Mouse (Mus musculus) neural tube, embryonic 13.5 days (tissue): ENCODE measurements around the gene Slc22a15. TPM values are rescaled to one million over a fixed set of nuclear protein-coding genes. Genes with fewer than 3 reads are reported as not detected.

Experiments
- ATAC-seq: fragments of 200-750 bp; cut with Nextera tagmentation; 2 replicates; pipeline ENCODE4 v1.8.0; 2017; ENCODE audit warnings: low read depth, mild to moderate bottlenecking, moderate TSS enrichment, moderate library complexity
- H3K27ac ChIP-seq: fragments of 300-500 bp; sonication (generic); replicated peaks from 2 replicates; pipeline ENCODE4 v1.5.1; 2015; ENCODE audit warnings: moderate library complexity, mild to moderate bottlenecking, inconsistent platforms
- H3K27me3 ChIP-seq: fragments of 300-500 bp; sonication (generic); 2 replicates; pipeline ENCODE4 v1.6.1; 2015; ENCODE audit warnings: mild to moderate bottlenecking, inconsistent platforms
- H3K36me3 ChIP-seq: fragments of 300-500 bp; sonication (generic); 2 replicates; pipeline ENCODE4 v1.6.1; 2015; ENCODE audit warnings: mild to moderate bottlenecking, inconsistent platforms
- H3K4me1 ChIP-seq: fragments of 300-500 bp; sonication (generic); replicated peaks from 2 replicates; pipeline ENCODE4 v1.6.1; 2015; ENCODE audit warnings: inconsistent platforms
- H3K4me2 ChIP-seq: fragments of 300-500 bp; sonication (generic); 2 replicates; pipeline ENCODE4 v1.6.1; 2015; ENCODE audit warnings: inconsistent platforms, mild to moderate bottlenecking, moderate library complexity
- H3K4me3 ChIP-seq: fragments of 300-500 bp; sonication (generic); 2 replicates; pipeline ENCODE4 v1.5.1; 2015; ENCODE audit warnings: mild to moderate bottlenecking, inconsistent platforms
- H3K9ac ChIP-seq: fragments of 300-500 bp; sonication (generic); 2 replicates; pipeline ENCODE4 v1.6.1; 2015; ENCODE audit warnings: moderate library complexity, mild to moderate bottlenecking, inconsistent platforms
- H3K9me3 ChIP-seq: fragments of 300-500 bp; sonication (generic); 2 replicates; pipeline ENCODE4 v1.6.1; 2016; ENCODE audit warnings: inconsistent platforms
- WGBS: fragments of 180-500 bp; shearing (Covaris S2); methylation state at CpG from one replicate; pipeline ENCODE4 v1.1.7; 2015; 5-methylcytosine and 5-hydroxymethylcytosine counted together
- polyA plus RNA-seq: library from polyadenylated mRNA; unstranded; fragments of >200 nt; fragmentation: Nextera tagmentation; extraction: Ambion mirVana; gene quantifications from 2 replicates; pipeline ENCODE4 v1.2.1, GENCODE M21; 2015

Gene Slc22a15
- polyA plus RNA-seq, 1 experiment from 2014 or later: 8.8 TPM

DNA sequence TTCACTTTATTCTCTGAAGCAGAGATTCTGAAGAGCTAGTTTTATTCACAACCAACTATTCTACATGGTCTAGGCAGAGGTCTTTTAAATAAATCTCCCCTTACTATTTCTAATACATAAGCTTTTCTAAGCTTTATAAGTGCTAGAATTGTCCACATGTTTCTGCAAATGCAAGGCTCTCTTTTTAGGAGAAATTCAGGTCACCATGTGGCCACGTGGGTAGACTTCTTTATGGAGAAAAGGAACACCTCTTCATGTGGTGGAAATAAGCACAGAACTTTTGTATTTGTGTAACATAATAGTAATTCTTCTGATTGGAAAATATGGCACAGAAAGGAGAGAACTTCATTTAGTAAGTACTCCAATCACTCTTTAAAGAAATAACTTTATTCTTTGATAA is 70.2 kb downstream of the Slc22a15 start:
- Histone ChIP-seq H3K27me3 (no peaks in the 10 kb centered on the region), H3K4me3 (no peak overlapping the region), H3K4me1 (no peaks in the 10 kb centered on the region), H3K27ac (no peak overlapping the region), H3K9ac (no peak overlapping the region), H3K36me3 (peaks cover 12% of the 10 kb centered on the region), H3K4me2 (no peak overlapping the region), H3K9me3 (no peaks in the 10 kb centered on the region)
- no peak for ATAC-seq
- WGBS: 84% methylated on average over 1 of the region's 1 CpGs

DNA sequence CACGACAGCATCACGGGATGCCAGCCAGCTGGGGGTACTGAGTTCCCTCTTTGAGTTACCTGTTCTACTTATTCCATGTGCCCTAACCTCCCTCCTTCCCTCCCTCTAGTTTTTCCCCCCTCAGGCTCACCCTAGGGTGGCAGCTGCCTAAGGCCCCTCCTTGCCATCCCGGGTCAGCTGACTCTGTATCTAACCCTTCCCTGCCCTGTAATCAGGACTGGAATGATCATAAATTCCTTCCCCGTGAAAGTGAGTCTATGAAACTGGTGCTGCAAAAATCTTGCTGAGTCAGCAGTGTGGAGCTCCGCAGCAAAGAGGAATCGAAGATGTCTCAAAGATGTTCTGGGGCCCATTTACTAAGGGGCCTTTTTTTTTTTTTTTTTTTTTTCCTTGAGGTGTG is 72.9 kb downstream of the Slc22a15 start:
- Histone ChIP-seq H3K27me3 (no peaks in the 10 kb centered on the region), H3K4me3 (no peak overlapping the region), H3K36me3 (0 out of 2 replicates have a peak, but pooled peaks cover under 1% of the 10 kb centered on the region), H3K9ac (no peak overlapping the region), H3K27ac (no peak overlapping the region), H3K9me3 (no peaks in the 10 kb centered on the region), H3K4me2 (no peak overlapping the region), H3K4me1 (no peaks in the 10 kb centered on the region)
- ATAC-seq: no peak
- whole genome bisulfite sequencing: 68% methylated on average over 6 of the region's 6 CpGs

DNA sequence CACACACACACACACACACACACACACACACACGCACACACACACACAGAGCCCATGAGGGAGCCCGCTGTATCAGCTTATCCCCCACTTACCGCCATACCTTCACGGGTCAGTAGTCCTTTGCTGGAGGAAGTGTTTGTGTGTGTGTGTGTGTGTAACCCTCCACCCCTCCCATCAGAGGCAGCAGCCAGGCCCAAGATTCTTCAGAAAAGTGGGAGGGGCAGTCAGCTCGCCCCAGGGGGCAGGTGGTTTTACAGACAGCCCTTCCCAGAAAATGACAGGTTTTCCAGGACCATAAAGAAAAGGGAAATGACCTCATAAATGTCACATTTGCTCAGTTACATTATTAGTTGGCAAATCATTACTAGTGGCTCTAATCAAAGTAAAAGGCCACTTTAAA is 75.4 kb downstream of the Slc22a15 start, which contains the start of gene Mab21l3:
Gene Mab21l3, minus strand, starts transcription at position 144 of the 400 bp plus-strand sequence.
- 78% methylated on average over 5 of the region's 5 CpGs for WGBS

DNA sequence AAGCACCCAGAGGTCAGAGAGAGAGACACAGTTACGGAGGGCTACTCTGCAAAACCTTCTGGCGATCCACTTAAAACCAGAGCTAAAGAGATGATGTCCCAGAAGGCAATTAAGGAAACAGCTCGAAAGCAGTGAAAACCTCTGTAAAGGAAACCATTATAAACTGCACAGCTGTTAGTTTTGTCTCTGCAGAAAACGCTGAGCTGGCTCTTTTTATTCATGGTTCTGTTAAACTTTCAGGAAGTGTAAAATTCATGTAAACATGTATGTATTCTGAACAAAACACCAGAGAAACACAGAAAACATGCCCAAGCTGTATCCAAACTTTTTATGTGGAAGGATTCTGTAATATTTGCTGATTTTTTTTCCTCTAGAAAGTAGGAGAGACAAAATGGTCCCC is 78.2 kb downstream of the Slc22a15 start:
- Histone ChIP-seq H3K9ac (no peak overlapping the region), H3K4me2 (no peak overlapping the region), H3K36me3 (no peaks in the 10 kb centered on the region), H3K4me3 (no peak overlapping the region), H3K27ac (no peak overlapping the region), H3K27me3 (no peaks in the 10 kb centered on the region), H3K4me1 (no peaks in the 10 kb centered on the region; the same call in 1 of the 2 replicates), H3K9me3 (no peaks in the 10 kb centered on the region)
- 50% methylated on average over 4 of the region's 4 CpGs for WGBS
- ATAC-seq: no peak

More for the DNA sequence above, 75.4 kb downstream of the Slc22a15 start, which contains the start of gene Mab21l3:
- ATAC-seq: no peak
- Histone ChIP-seq H3K36me3 (no peaks in the 10 kb centered on the region), H3K4me1 (no peaks in the 10 kb centered on the region; the same call in 1 of the 2 replicates), H3K4me2 (no peak within 1 kb of the TSS), H3K27ac (no peak within 1 kb of the TSS), H3K9me3 (no peaks in the 10 kb centered on the region), H3K27me3 (no peaks in the 10 kb centered on the region), H3K4me3 (no peak within 1 kb of the TSS), H3K9ac (no peak within 1 kb of the TSS)

DNA sequence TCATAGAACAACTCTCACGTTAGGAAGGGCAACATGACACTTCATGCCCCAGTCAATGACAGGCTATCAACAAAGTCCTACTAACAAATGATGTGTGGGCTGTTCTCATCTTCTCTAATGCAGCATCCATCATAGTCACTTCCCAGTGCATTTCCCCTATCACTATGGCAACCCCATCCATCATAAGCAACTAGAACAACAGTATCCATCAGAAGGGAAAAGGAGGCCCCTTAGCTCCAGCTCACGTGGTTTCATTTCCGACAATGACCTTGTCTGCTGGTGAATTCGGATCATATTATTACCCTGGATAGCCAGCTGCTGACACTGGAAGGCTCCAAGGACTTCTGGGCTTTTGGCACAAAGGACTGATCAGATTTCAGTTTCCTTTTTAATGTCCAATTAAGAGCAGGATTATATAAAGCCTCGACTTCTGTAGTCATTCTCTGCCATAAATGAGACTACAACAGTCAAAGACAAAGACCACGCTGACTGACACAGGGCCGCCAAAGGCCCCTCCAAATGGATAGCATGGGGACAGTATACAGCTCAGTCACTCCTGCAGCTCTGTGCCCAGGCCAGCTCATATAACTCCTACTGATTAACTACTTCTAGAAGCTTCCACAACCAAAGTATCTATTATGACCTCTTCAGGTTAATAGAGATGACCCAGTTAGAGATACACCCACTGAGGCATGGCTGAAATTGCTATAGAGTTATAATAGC is 81.7 kb downstream of the Slc22a15 start:
- WGBS: 61% methylated on average over 7 of the region's 7 CpGs
- ATAC-seq: peak; percentile 47; the same call in 1 of the 2 replicates

DNA sequence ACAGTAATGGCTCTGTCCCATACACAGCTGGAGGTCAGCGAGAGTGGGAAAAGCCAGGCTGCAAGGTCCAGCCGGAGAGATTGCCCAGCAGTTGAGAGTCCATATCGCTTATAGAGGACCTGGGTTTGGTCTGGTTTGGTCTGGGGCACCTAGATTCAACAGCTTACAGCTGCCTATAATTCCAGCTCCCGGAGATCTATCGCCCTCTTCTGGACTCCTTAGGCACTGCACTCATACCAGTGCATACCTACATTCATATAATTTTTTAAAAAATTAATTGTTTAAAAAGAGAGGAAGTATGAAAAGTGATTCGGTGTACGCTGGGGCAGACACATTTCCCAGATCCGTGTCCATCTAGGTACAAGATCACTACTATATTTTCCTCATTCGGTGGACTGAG is 84.9 kb downstream of the Slc22a15 start:
- Histone ChIP-seq H3K4me3 (no peak overlapping the region), H3K4me2 (no peak overlapping the region), H3K4me1 (peaks cover 14% of the 10 kb centered on the region), H3K9me3 (no peaks in the 10 kb centered on the region), H3K36me3 (no peaks in the 10 kb centered on the region), H3K27me3 (no peaks in the 10 kb centered on the region), H3K9ac (no peak overlapping the region), H3K27ac (no peak overlapping the region)
- WGBS: 87% methylated on average over 9 of the region's 9 CpGs
- ATAC-seq: no peak

More for the DNA sequence above, 81.7 kb downstream of the Slc22a15 start:
- H3K9ac ChIP-seq: no peak overlapping the region
- no peaks in the 10 kb centered on the region for H3K9me3 ChIP-seq
- H3K27ac ChIP-seq: no peak overlapping the region
- no peak overlapping the region for H3K4me2 ChIP-seq
- H3K4me3 ChIP-seq: no peak overlapping the region
- no peaks in the 10 kb centered on the region for H3K27me3 ChIP-seq
- H3K4me1 ChIP-seq: no peaks in the 10 kb centered on the region; the same call in 1 of the 2 replicates
- no peaks in the 10 kb centered on the region for H3K36me3 ChIP-seq

DNA sequence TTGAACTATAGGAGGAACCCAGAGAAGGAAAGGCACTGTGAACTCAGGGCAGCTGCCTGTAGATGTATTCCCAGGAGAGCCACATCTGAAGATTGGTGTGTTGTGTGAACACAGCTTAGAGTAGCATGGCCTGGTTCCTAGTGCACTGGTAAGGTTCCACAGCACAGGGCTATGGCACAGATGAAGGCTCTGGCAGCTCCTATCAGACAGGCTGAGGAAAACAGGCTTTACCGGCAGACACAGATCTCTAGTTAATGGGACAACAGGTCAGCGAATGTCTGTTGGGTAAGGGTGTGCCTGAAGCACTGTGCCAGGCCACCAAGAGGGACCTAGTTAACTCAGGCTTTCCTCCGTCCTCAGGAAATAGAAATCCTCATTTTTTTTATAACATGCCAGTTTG is 87.3 kb downstream of the Slc22a15 start:
- H3K36me3 ChIP-seq: no peaks in the 10 kb centered on the region
- no peaks in the 10 kb centered on the region for H3K27me3 ChIP-seq
- H3K9me3 ChIP-seq: no peaks in the 10 kb centered on the region
- no peak overlapping the region for H3K27ac ChIP-seq
- H3K9ac ChIP-seq: no peak overlapping the region
- H3K4me3 ChIP-seq: no peak overlapping the region
- ATAC-seq: no peak
- H3K4me2 ChIP-seq: no peak overlapping the region
- peaks cover 14% of the 10 kb centered on the region for H3K4me1 ChIP-seq
- WGBS: 84% methylated on average over 3 of the region's 3 CpGs

DNA sequence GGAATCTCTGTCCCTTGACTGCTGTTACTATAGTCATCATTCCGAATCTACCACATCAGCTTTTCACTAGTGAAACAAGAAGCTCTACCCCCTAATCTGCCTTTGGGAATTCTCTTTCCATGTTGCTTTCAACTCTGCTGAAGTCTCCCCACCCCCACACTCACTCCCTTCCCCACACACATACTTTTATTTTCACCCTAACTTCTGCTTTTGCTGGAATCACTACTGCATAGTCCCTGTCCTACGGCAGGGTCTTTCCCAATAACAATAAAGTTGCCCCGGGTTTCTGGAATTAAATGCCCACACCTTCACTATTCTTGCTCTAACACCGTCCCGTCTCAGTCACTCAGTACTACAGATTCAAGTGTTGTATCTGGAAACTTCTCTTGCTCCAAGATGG is 87.7 kb downstream of the Slc22a15 start:
- peak overlapping the region; percentile 35; the same call in 1 of the 2 replicates for H3K9ac ChIP-seq
- H3K9me3 ChIP-seq: no peaks in the 10 kb centered on the region
- H3K4me1 ChIP-seq: peaks cover 14% of the 10 kb centered on the region
- H3K4me2 ChIP-seq: peak overlapping the region; percentile 45
- H3K4me3 ChIP-seq: no peak overlapping the region
- no peak overlapping the region for H3K27ac ChIP-seq
- H3K36me3 ChIP-seq: no peaks in the 10 kb centered on the region
- 74% methylated on average over 5 of the region's 5 CpGs for WGBS
- H3K27me3 ChIP-seq: no peaks in the 10 kb centered on the region
- peak; percentile 20; the same call in 1 of the 2 replicates for ATAC-seq

DNA sequence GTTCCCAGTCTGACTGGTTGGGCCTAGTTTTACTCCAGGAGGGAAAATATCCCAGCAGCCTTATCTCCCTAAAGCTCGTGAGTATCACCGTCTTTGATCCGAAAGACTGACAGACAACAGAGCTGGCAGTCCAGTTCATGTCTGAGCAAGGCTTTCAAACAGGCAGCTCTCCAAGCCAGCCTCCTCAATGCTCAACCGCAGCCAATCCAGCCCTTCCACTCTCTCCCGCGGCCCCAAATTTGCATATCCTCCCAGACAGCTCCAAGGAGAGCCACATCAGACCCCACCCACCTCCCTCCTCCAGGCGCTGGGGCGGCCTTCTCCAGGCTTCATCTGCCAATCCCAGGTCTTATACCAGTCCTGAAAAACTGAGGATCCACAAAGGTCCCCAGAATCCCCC is 88.2 kb downstream of the Slc22a15 start:
- Histone ChIP-seq H3K9me3 (no peaks in the 10 kb centered on the region), H3K27ac (no peak overlapping the region; the same call in 1 of the 2 replicates), H3K36me3 (no peaks in the 10 kb centered on the region), H3K9ac (peak overlapping the region; percentile 35; the same call in 1 of the 2 replicates), H3K27me3 (no peaks in the 10 kb centered on the region), H3K4me2 (peak overlapping the region; percentile 45), H3K4me1 (peaks cover 14% of the 10 kb centered on the region), H3K4me3 (peak overlapping the region; percentile 3; the same call in 1 of the 2 replicates)
- peak; percentile 92 for ATAC-seq
- WGBS: 0% methylated on average over 8 of the region's 8 CpGs

DNA sequence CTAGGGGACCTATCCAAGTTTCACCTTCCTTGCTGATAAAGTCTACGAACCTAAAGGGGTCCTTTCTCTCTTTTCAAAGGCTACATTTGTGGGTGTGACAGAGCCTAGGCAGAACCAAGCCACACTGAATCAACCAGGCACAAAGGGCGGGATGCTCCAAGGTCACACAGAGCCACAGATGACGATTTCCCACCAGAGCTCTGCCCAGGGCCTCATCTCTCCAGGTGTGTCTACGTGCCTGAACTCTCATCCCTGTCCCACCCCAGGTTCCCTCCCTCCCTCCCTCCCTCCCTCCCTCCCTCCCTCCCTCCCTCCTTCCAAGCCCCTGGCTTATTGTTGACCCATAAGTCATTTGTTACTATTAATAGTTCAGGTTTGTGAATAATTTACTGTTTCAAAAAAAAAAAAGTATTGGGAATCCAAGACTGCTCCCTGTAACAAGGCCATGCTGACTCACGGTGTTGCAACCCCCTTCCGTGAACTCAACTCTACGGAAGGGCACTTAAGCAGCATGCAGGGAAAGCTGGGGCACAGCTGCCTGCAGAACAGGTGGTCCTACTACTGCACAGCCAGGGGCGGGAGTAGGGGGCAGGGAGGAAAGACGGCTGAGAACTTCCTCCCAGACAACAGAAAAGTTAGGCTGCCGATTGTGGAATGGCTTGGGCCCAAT is 92.9 kb downstream of the Slc22a15 start:
- Histone ChIP-seq H3K27ac (no peak overlapping the region), H3K36me3 (no peaks in the 10 kb centered on the region), H3K4me2 (no peak overlapping the region), H3K4me3 (no peak overlapping the region), H3K9me3 (no peaks in the 10 kb centered on the region), H3K9ac (no peak overlapping the region), H3K4me1 (peaks cover 12% of the 10 kb centered on the region), H3K27me3 (no peaks in the 10 kb centered on the region; the same call in 1 of the 2 replicates)
- 36% methylated on average over 10 of the region's 10 CpGs for WGBS
- ATAC-seq: no peak

DNA sequence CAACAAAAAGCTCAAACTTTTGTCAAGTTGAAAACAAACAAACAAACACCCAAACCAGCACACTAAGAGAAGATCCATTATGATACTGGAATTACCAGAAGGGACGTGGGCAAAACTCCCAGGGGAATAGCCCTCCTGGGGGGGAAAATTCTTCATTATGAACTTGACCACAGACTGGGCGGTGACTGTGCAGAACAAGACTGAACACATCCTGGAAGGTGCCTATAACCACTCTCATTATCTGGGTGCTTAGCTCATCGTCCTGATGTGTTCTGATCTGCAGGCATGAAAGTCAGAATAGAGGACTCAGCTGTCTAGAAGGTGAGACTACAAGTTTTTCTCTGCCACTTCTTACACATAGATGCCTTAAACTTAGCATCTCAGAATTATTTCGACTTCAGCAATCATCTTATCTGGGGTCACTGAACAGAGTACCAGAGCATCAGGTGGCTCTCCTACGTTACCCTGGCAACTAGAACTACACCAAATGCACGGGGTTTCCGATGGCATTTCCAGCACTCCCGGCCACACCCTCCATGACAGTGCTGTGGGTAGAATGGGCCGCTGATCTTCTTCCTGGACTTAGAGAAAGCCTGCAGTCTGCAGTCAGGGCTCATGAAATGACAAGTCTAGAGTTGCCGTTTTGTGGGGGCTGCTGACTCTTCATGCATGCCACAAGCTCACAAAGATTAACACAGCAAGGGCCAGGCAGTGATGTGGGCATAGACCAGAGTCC is 94.2 kb downstream of the Slc22a15 start:
- no peaks in the 10 kb centered on the region for H3K9me3 ChIP-seq
- no peak overlapping the region for H3K4me2 ChIP-seq
- no peak overlapping the region for H3K4me3 ChIP-seq
- no peak overlapping the region for H3K9ac ChIP-seq
- H3K36me3 ChIP-seq: no peaks in the 10 kb centered on the region
- no peak overlapping the region for H3K27ac ChIP-seq
- H3K4me1 ChIP-seq: no peaks in the 10 kb centered on the region
- no peaks in the 10 kb centered on the region; the same call in 1 of the 2 replicates for H3K27me3 ChIP-seq
- ATAC-seq: no peak
- 80% methylated on average over 10 of the region's 10 CpGs for WGBS

DNA sequence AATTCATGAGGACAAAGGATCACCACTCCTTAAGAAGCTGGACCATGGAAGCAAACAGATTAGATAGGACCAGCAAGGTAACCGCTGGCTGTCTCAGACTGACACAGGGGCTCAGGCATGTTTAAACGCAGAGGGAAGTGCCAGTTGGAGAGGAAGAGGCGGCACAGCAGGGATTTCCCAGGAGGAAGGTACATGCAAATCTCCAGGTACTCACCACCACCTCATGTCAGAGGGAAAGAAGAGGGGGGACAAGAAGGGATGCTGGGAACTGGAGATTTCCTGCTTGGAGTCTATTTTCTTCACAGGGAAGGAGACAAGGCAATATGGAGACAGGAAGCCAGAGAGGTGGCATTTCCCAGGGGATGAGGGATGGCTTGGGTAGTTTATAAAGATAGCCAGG is 95.7 kb downstream of the Slc22a15 start:
- no peak overlapping the region for H3K9ac ChIP-seq
- 55% methylated on average over 3 of the region's 3 CpGs for WGBS
- H3K36me3 ChIP-seq: no peaks in the 10 kb centered on the region

More for the DNA sequence above, 95.7 kb downstream of the Slc22a15 start:
- Histone ChIP-seq H3K27ac (no peak overlapping the region), H3K4me3 (no peak overlapping the region), H3K4me1 (no peaks in the 10 kb centered on the region), H3K4me2 (no peak overlapping the region), H3K9me3 (no peaks in the 10 kb centered on the region), H3K27me3 (no peaks in the 10 kb centered on the region; the same call in 1 of the 2 replicates)
- ATAC-seq: no peak
